Mouse (Mus musculus) heart, postnatal 36 days (tissue): ENCODE data around the gene Klhl41. TPM values are rescaled to one million over a fixed set of nuclear protein-coding genes. Genes with fewer than 3 reads are reported as not detected.

ENCODE experiments used
- DNase-seq, 2 experiments: peaks; one replicate each; pipeline ENCODE4 v3.0.0; 2021 to 2022
- intact Hi-C: fragments of 180-260 bp; cut with DNase I; formaldehyde crosslinking; loops from one replicate; pipeline ENCODE4 v1.15.1; 2025
- total RNA-seq, 2 experiments: library from RNA; stranded (reverse); gene quantifications; 2 replicates each; pipeline ENCODE4 v1.2.3; 2021

Gene Klhl41
- total RNA-seq, 2 experiments from 2014 or later: 66.9 to 77.0 TPM

- no peak for DNase-seq
- intact Hi-C loops: no loop called here
Measured at GRCm38 (mm10) chr2:69679990-69680389, 10.1 kb downstream of the Klhl41 start.

GRCm38 (mm10) chr2:69681931-69682330 is 12.0 kb downstream of the Klhl41 start:
- no peak for DNase-seq
- intact Hi-C loops: no loop called here

- no peak for DNase-seq
- intact Hi-C loops: no loop called here
Measured at GRCm38 (mm10) chr2:69683036-69683805, 13.3 kb downstream of the Klhl41 start.

- intact Hi-C loops: no loop called here
- DNase-seq: no peak
Measured at GRCm38 (mm10) chr2:69684488-69684887, 14.6 kb downstream of the Klhl41 start.

GRCm38 (mm10) chr2:69690214-69690613 is 20.3 kb downstream of the Klhl41 start:
- intact Hi-C loops: no loop called here
- DNase-seq: no peak

- DNase-seq: no peak
- intact Hi-C loops: no loop called here
Measured at GRCm38 (mm10) chr2:69690843-69691242, 20.9 kb downstream of the Klhl41 start.

- intact Hi-C loops: no loop called here
- no peak for DNase-seq
Measured at GRCm38 (mm10) chr2:69693501-69693900, 23.6 kb downstream of the Klhl41 start.

GRCm38 (mm10) chr2:69700446-69700845 is 30.5 kb downstream of the Klhl41 start:
- DNase-seq: no peak
- intact Hi-C loops: no loop called here

GRCm38 (mm10) chr2:69712171-69712570 is 42.3 kb downstream of the Klhl41 start:
- no peak for DNase-seq
- intact Hi-C loops: loop anchor here (5.0 kb wide), 1 partner anchor 65 kb away; the partner anchor contains the start of gene Bbs5

GRCm38 (mm10) chr2:69712981-69713625 is 43.2 kb downstream of the Klhl41 start, which contains the start of gene Fastkd1:
Gene Fastkd1 (minus strand): TSS chr2:69713516.
- peak; percentile 81 to 86 for DNase-seq
- intact Hi-C loops: loop anchor here (5.0 kb wide), 1 partner anchor 66 kb away; the partner anchor contains the start of gene Bbs5

- no peak for DNase-seq
- intact Hi-C loops: loop anchor here (5.0 kb wide), 1 partner anchor 66 kb away; the partner anchor contains the start of gene Bbs5
Measured at GRCm38 (mm10) chr2:69713626-69714014, 43.7 kb downstream of the Klhl41 start.

- DNase-seq: no peak
- intact Hi-C loops: loop anchor here (5.0 kb wide), 1 partner anchor 67 kb away; the partner anchor contains the start of gene Bbs5
Measured at GRCm38 (mm10) chr2:69714126-69714525, 44.2 kb downstream of the Klhl41 start.

GRCm38 (mm10) chr2:69716483-69716882 is 46.6 kb downstream of the Klhl41 start:
- DNase-seq: no peak
- intact Hi-C loops: no loop called here

- intact Hi-C loops: no loop called here
- no peak for DNase-seq
Measured at GRCm38 (mm10) chr2:69719121-69719520, 49.2 kb downstream of the Klhl41 start.

GRCm38 (mm10) chr2:69722273-69722649 is 52.3 kb downstream of the Klhl41 start, which contains the start of gene Ppig:
Gene Ppig (plus strand): TSS chr2:69722545.
- no peak for DNase-seq
- intact Hi-C loops: loop anchor here (2.0 kb wide), 2 partner anchors 69 to 139 kb away; partner anchors contain the start of gene Ssb

GRCm38 (mm10) chr2:69722650-69723518 is 53.0 kb downstream of the Klhl41 start:
- intact Hi-C loops: loop anchor here (2.0 kb wide), 2 partner anchors 68 to 138 kb away; partner anchors contain the start of gene Ssb
- DNase-seq: peak; percentile 94 to 95

- no peak for DNase-seq
- intact Hi-C loops: loop anchor here (2.0 kb wide), 2 partner anchors 67 to 137 kb away; partner anchors contain the start of gene Ssb
Measured at GRCm38 (mm10) chr2:69723519-69723825, 53.6 kb downstream of the Klhl41 start.
